Mouse (Mus musculus) hindbrain, embryonic 12.5 days (tissue): ENCODE measurements around the gene Anks1b. TPM values are rescaled to one million over a fixed set of nuclear protein-coding genes. Genes with fewer than 3 reads are reported as not detected.

Experiments
- ATAC-seq: fragments of 200-750 bp; cut with Nextera tagmentation; 2 replicates; pipeline ENCODE4 v1.8.0; 2017; ENCODE audit warnings: moderate TSS enrichment; ENCODE audit not compliant: low FRiP score
- H3K27ac ChIP-seq: fragments of 300-500 bp; sonication (generic); 2 replicates; pipeline ENCODE4 v1.5.1; 2016; ENCODE audit warnings: mild to moderate bottlenecking
- H3K27me3 ChIP-seq: fragments of 300-500 bp; sonication (generic); 2 replicates; pipeline ENCODE4 v1.6.1; 2016; ENCODE audit warnings: mild to moderate bottlenecking
- H3K36me3 ChIP-seq: fragments of 300-500 bp; sonication (generic); 2 replicates; pipeline ENCODE4 v1.6.1; 2016; ENCODE audit warnings: mild to moderate bottlenecking
- H3K4me1 ChIP-seq: fragments of 300-500 bp; sonication (generic); 2 replicates; pipeline ENCODE4 v1.6.1; 2016
- H3K4me2 ChIP-seq: fragments of 300-500 bp; sonication (generic); replicated peaks from 2 replicates; pipeline ENCODE4 v1.6.1; 2016; ENCODE audit warnings: mild to moderate bottlenecking
- H3K4me3 ChIP-seq: fragments of 300-500 bp; sonication (generic); 2 replicates; pipeline ENCODE4 v1.5.1; 2016; ENCODE audit warnings: mild to moderate bottlenecking
- H3K9ac ChIP-seq: fragments of 300-500 bp; sonication (generic); 2 replicates; pipeline ENCODE4 v1.6.1; 2016; ENCODE audit warnings: mild to moderate bottlenecking, moderate library complexity
- H3K9me3 ChIP-seq: fragments of 300-500 bp; sonication (generic); replicated peaks from 2 replicates; pipeline ENCODE4 v1.6.1; 2016; ENCODE audit warnings: mild to moderate bottlenecking
- WGBS: fragments of 180-500 bp; shearing (Covaris S2); methylation state at CpG from one replicate; pipeline ENCODE4 v1.1.7; 2016; 5-methylcytosine and 5-hydroxymethylcytosine counted together
- polyA plus RNA-seq: library from polyadenylated mRNA; unstranded; fragments of >200 nt; fragmentation: Nextera tagmentation; extraction: Ambion mirVana; gene quantifications from 2 replicates; pipeline ENCODE4 v1.2.1, GENCODE M21; 2016

The Anks1b gene
- polyA plus RNA-seq, 1 experiment from 2014 or later: 26.1 TPM

DNA sequence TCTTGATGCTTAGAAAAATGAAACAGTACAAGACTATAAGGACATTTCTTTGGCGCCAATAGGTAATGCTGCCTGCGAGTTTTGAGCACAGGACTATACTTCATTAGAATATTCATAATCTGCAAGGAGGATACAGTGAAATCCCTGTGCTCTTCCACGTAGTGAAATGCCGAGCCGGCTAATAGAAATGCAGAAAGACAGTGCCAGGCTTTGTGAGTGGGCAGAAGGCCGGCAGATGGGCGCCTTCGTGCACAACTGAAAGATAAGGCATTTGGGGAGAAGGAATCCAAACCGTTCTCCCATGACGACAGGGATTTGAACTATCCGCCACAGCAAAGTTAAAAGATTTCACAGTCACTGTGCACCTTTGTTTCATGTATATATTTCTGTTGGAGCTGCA lies 1019.4 kb downstream of the Anks1b start:
- no peak for ATAC-seq
- 73% methylated on average over 11 of the region's 11 CpGs for WGBS
- Histone ChIP-seq H3K4me2 (no peak overlapping the region), H3K4me1 (no peaks in the 10 kb centered on the region), H3K9me3 (no peaks in the 10 kb centered on the region), H3K27ac (no peak overlapping the region), H3K9ac (no peak overlapping the region), H3K36me3 (0 out of 2 replicates have a peak, but pooled peaks cover 2% of the 10 kb centered on the region), H3K4me3 (no peak overlapping the region), H3K27me3 (no peaks in the 10 kb centered on the region)

DNA sequence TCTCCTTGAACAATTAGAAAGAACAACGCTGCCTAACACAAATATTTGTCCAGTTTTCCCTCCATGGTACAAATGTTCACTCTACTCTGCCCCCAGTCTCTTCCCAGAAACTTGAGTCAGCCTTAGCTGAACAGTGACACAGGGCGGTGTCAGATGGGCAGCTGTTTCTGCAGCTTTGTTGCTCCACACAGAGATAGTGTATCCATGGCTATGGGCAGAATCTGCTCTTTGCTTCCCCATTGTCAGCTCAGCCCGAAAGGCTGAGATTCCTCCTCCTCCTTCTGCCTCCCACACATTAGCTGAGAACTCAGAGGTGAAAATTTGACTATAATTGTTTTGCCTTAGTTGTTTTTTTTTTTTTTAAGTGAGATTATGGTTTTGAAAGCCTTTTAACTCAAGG lies 1024.6 kb downstream of the Anks1b start:
- Histone ChIP-seq H3K36me3 (0 out of 2 replicates have a peak, but pooled peaks cover 2% of the 10 kb centered on the region), H3K27ac (no peak overlapping the region), H3K4me3 (no peak overlapping the region), H3K27me3 (no peaks in the 10 kb centered on the region), H3K4me2 (no peak overlapping the region), H3K9ac (no peak overlapping the region), H3K9me3 (no peaks in the 10 kb centered on the region), H3K4me1 (no peaks in the 10 kb centered on the region)
- 64% methylated on average over 3 of the region's 3 CpGs for WGBS
- ATAC-seq: no peak

DNA sequence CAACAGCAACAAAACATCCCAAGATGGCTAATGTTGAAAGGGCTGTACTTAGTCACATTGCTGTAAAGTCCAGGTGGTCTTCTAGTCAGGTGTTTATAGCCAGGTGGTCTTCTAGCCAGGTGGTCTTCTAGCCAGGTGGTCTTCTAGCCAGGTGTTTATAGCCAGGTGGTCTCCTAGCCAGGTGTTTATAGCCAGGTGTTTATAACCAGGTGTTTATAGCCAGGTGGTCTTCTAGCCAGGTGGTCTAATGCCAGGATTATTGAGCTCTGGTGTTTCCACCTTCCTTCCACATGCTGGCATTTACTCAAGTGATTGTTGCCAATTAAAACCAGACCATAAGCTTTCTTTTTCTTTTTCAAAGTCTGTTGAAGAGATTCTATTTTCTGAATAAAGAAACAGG lies 1030.9 kb downstream of the Anks1b start:
- no peaks in the 10 kb centered on the region for H3K9me3 ChIP-seq
- no peaks in the 10 kb centered on the region for H3K4me1 ChIP-seq
- no peaks in the 10 kb centered on the region for H3K27me3 ChIP-seq
- H3K36me3 ChIP-seq: no peaks in the 10 kb centered on the region
- ATAC-seq: no peak
- no peak overlapping the region for H3K4me2 ChIP-seq
- H3K9ac ChIP-seq: no peak overlapping the region
- no peak overlapping the region for H3K27ac ChIP-seq
- no peak overlapping the region for H3K4me3 ChIP-seq

DNA sequence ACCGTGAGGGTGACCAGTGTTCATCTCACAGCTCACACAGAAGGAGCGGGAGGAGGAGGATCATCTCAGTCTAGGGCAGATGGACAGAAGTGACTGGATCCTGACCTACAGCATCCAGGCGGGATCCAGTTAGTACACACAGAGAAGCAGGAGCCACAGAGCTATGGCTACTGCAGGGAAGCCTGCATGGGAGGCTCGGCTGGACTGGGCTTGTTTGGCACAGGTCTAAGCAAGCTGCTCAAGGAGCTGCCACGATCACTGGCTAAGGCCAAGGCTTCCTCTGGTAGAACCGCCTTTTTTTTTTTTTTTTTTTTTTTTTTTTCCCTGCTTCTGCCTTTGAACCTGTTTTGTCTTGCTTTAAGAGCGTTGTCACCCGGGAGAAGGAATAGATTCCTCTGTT lies 1034.1 kb downstream of the Anks1b start:
- no peaks in the 10 kb centered on the region for H3K4me1 ChIP-seq
- H3K36me3 ChIP-seq: no peaks in the 10 kb centered on the region
- H3K4me3 ChIP-seq: no peak overlapping the region
- H3K4me2 ChIP-seq: no peak overlapping the region
- H3K9ac ChIP-seq: no peak overlapping the region
- 83% methylated on average over 7 of the region's 8 CpGs for WGBS
- no peaks in the 10 kb centered on the region for H3K9me3 ChIP-seq
- H3K27me3 ChIP-seq: no peaks in the 10 kb centered on the region
- no peak for ATAC-seq
- no peak overlapping the region for H3K27ac ChIP-seq

DNA sequence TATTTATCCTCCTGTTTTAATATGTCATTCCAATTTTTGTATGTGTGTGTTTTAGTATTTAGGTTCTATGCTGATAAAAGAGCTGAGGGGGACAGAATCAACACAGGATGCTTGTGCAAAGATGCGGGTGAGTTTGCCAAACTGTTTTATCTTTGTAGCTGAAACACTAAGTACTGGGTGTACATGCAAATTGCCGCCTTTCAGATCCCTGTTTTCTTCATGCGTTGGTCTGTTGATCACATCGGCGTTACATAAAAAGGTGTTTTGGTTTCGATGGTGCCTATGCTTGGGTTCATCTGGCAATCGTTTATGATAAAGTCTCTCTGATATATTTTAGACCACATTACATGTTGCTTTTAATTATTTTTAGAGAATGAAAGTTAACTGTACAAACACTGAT lies 1050.2 kb downstream of the Anks1b start:
- no peak overlapping the region for H3K4me2 ChIP-seq
- H3K36me3 ChIP-seq: no peaks in the 10 kb centered on the region; the same call in 1 of the 2 replicates
- 92% methylated on average over 7 of the region's 7 CpGs for WGBS
- no peaks in the 10 kb centered on the region for H3K9me3 ChIP-seq
- H3K27me3 ChIP-seq: no peaks in the 10 kb centered on the region
- ATAC-seq: no peak
- no peaks in the 10 kb centered on the region for H3K4me1 ChIP-seq
- no peak overlapping the region for H3K27ac ChIP-seq
- H3K4me3 ChIP-seq: no peak overlapping the region
- H3K9ac ChIP-seq: no peak overlapping the region

DNA sequence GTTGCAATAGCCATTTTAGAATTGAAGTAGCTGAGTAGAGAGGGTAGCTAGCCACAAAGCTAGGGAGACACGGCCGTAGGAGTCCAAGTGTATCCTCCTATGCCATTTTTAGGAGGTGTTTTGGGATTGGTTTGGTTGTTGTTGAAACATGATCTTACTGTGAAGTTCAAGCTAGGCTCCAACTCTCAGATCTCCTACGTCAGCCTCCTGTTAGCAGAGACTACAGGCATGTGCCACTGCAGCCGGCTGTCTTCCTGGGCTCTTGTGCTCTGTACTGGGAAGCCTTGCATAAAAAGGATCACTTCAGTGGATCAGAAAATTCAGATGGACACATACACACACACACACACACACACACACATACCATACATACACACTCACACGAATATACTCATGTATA lies 1059.8 kb downstream of the Anks1b start:
- H3K9ac ChIP-seq: no peak overlapping the region

DNA sequence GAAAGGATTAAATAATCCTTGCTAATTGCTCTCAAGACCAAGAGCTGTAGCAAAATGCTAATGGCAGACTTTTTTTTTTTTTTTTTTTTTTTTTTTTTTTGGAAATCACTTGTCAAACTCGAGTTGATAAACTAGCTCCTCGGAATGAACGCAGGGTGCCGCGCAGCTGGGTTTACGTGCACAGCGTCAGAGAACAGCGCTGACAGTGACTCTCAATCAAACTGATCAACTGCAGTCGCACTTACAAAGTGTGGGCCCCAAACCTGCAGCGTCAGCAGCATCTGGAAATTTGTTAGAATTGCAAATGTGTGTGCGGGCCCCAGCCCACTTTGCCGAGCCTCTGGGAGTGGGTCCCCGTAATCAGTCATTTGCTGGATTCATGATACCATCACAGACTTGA lies 1061.4 kb downstream of the Anks1b start:
- peaks cover 4% of the 10 kb centered on the region; the same call in 1 of the 2 replicates for H3K4me1 ChIP-seq
- WGBS: 48% methylated on average over 13 of the region's 13 CpGs
- no peak overlapping the region for H3K4me3 ChIP-seq
- H3K9ac ChIP-seq: no peak overlapping the region
- no peaks in the 10 kb centered on the region for H3K27me3 ChIP-seq
- no peak overlapping the region for H3K4me2 ChIP-seq
- H3K9me3 ChIP-seq: no peaks in the 10 kb centered on the region
- no peak for ATAC-seq
- no peak overlapping the region for H3K27ac ChIP-seq
- H3K36me3 ChIP-seq: no peaks in the 10 kb centered on the region

More for the DNA sequence above, 1059.8 kb downstream of the Anks1b start:
- H3K27me3 ChIP-seq: no peaks in the 10 kb centered on the region
- H3K9me3 ChIP-seq: no peaks in the 10 kb centered on the region
- peaks cover 4% of the 10 kb centered on the region; the same call in 1 of the 2 replicates for H3K4me1 ChIP-seq
- no peak for ATAC-seq
- 77% methylated on average over 5 of the region's 5 CpGs for WGBS
- no peak overlapping the region for H3K4me2 ChIP-seq
- no peaks in the 10 kb centered on the region; the same call in 1 of the 2 replicates for H3K36me3 ChIP-seq
- H3K27ac ChIP-seq: no peak overlapping the region
- H3K4me3 ChIP-seq: no peak overlapping the region

DNA sequence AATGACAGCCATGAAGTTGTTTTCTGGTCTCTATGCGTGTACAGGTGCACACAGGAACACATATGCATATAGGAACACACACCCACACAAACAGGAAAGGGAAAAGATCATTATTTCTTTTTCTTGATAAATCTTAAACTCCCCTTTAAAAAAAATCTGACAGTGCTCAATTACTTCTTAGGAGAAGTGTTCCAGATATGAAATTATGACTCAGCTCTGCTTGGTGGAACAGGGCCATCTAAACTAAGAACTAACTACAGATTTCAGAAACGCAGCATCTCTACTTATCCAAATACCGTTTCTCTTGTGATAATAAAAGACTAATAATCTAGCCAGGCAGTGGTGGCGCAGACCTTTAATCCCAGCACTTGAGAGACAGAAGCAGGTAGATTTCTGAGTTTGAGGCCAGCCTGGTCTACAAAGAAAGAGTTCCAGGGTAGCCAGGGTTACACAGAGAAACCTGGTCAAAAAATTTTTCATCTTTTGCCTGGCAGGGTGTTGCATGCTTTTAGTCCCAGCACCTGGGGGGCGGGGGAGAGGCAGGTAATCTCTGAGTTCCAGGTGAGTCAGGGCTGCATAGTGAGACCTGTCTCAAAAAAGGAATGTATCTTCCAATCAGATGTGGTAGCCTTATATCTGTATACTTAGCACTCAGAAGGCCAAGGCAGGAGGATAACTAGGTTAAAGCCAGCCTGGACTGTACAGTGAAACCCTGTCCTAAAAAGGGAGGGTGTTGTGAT lies 1064.6 kb downstream of the Anks1b start:
- WGBS: 95% methylated on average over 5 of the region's 5 CpGs
- ATAC-seq: no peak
- no peaks in the 10 kb centered on the region for H3K9me3 ChIP-seq

GRCm38 (mm10) chr10:90940521-90941520 lies 1067.5 kb downstream of the Anks1b start:
- 78% methylated on average over 15 of the region's 15 CpGs for WGBS

More for the DNA sequence above, 1064.6 kb downstream of the Anks1b start:
- Histone ChIP-seq H3K27me3 (no peaks in the 10 kb centered on the region), H3K4me3 (no peak overlapping the region), H3K27ac (no peak overlapping the region), H3K4me1 (peaks cover 4% of the 10 kb centered on the region; the same call in 1 of the 2 replicates), H3K4me2 (no peak overlapping the region), H3K9ac (no peak overlapping the region), H3K36me3 (0 out of 2 replicates have a peak, but pooled peaks cover under 1% of the 10 kb centered on the region)

GRCm38 (mm10) chr10:90942001-90942700 lies 1068.8 kb downstream of the Anks1b start:
- 86% methylated on average over 14 of the region's 14 CpGs for WGBS
- Histone ChIP-seq H3K27ac (no peak overlapping the region), H3K4me3 (no peak overlapping the region), H3K36me3 (0 out of 2 replicates have a peak, but pooled peaks cover 3% of the 10 kb centered on the region), H3K27me3 (no peaks in the 10 kb centered on the region), H3K4me1 (no peaks in the 10 kb centered on the region), H3K9me3 (no peaks in the 10 kb centered on the region), H3K4me2 (no peak overlapping the region), H3K9ac (no peak overlapping the region)
- ATAC-seq: no peak

More at GRCm38 (mm10) chr10:90940521-90941520, 1067.5 kb downstream of the Anks1b start:
- Histone ChIP-seq H3K4me1 (no peaks in the 10 kb centered on the region), H3K4me3 (no peak overlapping the region), H3K36me3 (0 out of 2 replicates have a peak, but pooled peaks cover 3% of the 10 kb centered on the region), H3K9me3 (no peaks in the 10 kb centered on the region), H3K4me2 (no peak overlapping the region), H3K27ac (no peak overlapping the region), H3K27me3 (no peaks in the 10 kb centered on the region), H3K9ac (no peak overlapping the region)
- no peak for ATAC-seq

DNA sequence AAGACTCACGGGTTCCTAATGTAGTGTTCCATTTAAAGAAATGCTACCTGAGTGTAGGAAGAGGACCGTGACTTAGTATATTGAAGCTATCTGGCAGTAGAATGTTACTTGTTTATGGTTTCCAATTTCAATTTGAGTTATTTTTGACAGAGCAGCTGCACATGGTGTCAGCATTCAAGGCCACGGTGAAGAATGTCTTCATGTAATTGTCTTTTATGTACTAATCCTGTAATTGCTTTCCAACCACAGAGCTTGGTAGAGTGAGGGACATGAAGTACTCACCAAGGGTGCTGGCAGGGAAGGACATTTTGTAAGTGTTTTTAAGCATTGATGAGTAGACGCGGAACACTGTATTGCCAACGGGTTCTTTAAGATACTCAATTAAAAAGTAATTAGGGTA lies 1073.7 kb downstream of the Anks1b start:
- H3K27ac ChIP-seq: no peak overlapping the region
- no peak overlapping the region for H3K4me2 ChIP-seq
- H3K4me1 ChIP-seq: no peaks in the 10 kb centered on the region
- 0 out of 2 replicates have a peak, but pooled peaks cover 3% of the 10 kb centered on the region for H3K36me3 ChIP-seq
- H3K9me3 ChIP-seq: no peaks in the 10 kb centered on the region
- WGBS: 91% methylated on average over 6 of the region's 6 CpGs
- no peaks in the 10 kb centered on the region for H3K27me3 ChIP-seq
- no peak overlapping the region for H3K4me3 ChIP-seq
- H3K9ac ChIP-seq: no peak overlapping the region
- no peak for ATAC-seq
